Mouse (Mus musculus) fat pad, adult 2 months (tissue): Measurements from ENCODE around the gene Lnp1.
A peak's percentile ranks its signal among the peaks of the same experiment; 100 is the strongest.
"Not testable (repeated sequence)": the region's sequence is repeated elsewhere in the genome, so short reads cannot be mapped to it uniquely, and the experiment has no call there.

Experiments
- DNase-seq: peaks from one replicate; pipeline ENCODE4 v3.0.0-alpha.2; 2011; ENCODE audit warnings: low read depth, low spot score; ENCODE audit errors: extremely low read depth

The Lnp1 gene

DNA sequence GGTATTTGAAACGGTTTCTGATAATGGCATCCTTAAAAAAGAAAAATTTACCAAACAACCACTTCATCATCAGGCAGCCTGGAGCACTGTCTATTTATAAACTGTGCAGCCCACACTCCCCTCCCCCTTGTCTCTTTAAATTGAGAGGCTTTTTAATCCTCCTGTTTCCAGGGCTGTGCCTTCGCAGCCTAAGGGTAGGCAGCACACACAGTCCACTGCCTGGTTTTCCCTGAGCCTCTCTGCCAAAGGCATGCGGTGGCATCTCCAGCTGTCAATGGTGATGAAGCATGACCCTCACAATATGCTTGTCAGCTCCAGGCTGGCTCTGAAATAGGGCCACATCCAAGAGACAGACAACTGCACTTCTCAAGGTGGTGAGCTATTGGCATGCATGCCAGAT lies at the start of gene Lnp1:
Gene Lnp1, minus strand, starts transcription at position 39 of the 400 bp plus-strand sequence.
- DNase-seq = no peak

DNA sequence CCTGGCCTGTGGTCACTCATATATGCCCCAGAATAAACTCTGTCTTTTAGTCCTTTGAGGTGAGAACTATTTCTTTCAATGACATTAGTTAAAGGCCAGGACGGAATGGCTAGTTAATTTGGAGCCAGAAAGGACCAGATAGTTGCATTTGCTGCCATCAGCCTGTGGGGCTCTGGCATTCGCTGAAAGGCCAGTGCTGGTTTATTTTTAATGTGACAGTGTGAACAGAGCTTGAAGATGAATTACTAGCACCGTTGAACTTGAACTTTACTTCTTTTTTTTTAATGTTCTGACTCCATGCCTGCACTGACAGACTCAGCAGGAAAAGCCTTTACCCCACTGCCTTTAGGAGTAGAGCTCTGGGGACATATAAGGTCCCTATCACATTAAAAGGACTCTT lies 46.8 kb upstream of the Lnp1 start:
- no peak for DNase-seq

DNA sequence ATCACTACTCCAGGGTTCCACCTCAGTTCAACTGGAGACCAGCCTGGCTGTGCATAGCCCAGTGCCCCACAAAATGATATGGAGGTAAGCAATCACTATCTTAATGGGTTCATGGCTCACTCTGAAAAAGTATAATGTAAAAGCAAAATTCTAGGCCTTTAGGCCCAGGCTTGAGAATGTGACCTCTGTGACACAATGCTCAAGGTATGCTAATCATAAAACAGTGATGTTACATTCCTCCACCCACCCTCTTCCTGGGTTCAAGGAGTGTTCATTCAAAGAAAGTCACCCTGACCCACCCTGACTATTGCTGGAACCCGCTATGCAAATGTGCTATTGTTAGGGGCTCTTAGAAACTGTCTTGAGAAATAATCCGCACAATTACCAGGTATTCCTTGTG lies 30.4 kb upstream of the Lnp1 start:
- DNase-seq = not testable (repeated sequence)

DNA sequence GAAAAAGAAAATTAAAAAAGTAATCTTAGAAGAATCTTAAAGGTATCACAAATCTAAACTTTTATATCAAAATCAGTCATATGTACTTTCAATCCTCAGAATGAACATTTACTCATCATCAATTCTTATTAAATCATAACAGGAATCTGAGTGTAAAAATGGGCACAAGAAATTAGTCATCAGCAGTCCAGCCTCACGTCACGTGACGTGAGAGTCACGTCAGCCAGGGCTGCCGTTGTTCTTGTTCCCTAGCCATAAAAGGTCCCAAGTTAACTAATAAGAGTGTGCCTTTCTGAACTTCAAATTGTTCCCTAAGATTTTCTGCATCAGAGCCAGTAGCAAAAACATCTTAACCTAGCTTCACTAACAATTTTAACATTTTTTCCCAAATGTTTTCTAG lies 21.2 kb upstream of the Lnp1 start:
- DNase-seq = no peak

DNA sequence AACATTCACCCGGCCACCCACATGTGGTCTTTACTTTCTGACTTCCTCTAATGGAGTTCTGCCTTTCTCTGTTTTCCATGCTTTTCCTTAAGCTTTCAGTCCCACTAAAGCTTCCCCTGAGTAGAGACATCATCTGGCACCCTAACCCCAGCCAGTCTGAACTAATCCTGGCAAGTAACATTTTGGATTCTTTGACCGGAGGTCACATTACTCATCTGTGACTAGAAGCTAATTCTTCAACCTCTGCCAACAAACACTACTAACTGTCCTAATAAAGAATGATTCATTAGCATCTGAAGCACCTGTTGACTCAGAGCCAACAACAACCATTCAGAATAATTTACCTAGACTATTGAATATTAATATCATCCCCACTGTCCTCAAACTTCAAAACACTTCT lies 14.5 kb upstream of the Lnp1 start:
- DNase-seq = peak; percentile 90

DNA sequence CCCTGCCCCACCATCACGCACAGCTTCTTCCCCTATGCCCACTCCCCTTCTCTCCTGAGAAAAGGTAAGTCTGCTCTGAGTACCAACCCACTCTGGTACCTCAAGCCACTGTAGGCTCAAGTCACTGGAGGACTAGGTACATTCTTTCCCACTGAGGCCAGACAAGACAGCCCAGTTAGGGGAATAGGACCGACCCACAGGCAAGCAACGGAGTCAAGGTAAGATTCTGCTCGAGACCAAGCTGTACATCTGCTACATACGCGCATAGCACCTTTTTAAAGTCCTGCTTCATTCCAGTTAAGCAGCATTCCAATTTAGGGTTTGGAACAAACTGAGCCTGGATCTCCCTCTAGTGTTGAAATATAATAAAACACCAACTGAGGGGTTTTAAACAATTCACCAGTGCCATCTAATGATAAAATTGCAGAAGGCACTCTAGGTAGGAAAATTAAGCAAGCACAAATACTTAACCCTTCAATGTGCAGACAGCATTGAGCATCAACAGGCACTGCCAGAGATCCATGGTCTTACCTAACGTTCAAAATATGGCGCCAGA lies 7.7 kb downstream of the Lnp1 start:
- DNase-seq = no peak

DNA sequence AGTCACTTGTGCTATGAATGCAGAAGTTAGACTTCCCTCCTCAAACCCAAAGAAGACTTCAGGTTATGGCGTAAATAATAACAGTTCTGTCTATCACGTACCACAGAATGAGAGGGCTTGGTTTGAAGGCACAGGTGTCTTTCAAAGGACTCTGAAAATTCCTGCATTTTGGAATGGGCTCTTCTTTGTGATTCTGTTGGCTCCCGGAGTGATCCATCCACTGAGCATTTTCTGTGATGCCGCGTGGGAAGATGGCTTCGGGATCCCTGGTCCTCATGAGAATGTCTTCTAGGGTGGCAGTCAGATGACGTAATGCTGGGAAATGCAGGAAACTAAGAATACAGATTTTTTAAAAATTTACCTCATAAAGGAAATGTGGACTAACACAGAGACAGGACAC lies 10.6 kb downstream of the Lnp1 start:
- no peak for DNase-seq

DNA sequence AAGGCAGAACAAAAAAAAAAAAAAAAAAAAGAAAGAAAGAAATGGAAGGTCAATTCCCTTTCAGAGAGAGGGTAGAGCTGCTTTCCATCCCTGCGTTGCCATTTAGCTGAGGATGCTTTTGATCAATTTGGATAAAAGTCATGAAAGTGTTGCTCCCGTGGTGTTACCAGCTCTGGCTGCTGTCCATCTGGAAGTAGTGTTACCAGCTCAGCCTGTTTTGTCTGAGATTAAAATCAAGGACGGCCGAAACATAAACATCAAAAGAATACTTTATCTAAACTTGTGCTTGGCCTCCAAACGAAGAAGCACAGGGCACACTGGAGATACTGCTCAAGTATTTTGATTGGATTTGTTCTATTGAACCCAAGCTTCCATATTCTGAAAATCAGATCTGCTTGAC lies 18.9 kb downstream of the Lnp1 start:
- no peak for DNase-seq

DNA sequence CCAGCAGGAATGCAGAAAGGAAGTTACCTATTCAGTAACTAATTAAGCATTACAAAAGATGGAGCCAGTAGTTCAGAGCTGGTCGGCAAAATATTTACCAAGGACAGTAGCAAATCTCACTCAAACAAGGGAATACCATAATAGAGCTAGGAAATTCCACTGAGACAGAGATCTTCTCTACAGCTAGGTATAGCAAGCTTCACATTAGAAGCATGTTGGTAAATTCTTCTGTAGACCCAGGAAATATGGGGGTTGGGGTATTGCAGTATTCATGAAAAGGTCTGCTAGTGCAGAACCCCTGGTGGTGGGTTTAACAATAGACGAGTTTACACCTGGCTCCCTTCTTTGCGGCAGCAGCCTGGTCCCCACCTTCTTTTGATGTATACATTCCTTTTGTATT lies 25.7 kb downstream of the Lnp1 start:
- DNase-seq = not testable (repeated sequence)

DNA sequence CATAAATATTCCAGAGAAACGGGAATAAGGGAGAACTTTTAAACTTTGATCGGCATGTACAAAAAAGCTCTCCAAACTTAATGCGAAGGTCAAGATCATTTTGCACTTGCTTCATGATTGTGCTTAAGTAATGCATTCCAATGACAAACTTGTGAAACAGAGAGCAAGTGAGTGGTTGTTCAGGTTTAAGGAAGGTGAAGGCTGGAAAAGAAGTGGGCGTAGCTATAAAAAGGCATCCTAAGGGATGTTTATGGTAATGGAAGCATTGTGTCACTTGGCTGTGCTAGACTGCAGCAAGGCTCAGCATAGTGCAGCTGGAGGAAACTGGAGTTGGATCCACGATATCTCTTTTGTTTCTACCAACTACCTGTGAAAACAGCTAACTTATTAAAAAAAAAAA lies 36.3 kb downstream of the Lnp1 start:
- peak; percentile 95 for DNase-seq

DNA sequence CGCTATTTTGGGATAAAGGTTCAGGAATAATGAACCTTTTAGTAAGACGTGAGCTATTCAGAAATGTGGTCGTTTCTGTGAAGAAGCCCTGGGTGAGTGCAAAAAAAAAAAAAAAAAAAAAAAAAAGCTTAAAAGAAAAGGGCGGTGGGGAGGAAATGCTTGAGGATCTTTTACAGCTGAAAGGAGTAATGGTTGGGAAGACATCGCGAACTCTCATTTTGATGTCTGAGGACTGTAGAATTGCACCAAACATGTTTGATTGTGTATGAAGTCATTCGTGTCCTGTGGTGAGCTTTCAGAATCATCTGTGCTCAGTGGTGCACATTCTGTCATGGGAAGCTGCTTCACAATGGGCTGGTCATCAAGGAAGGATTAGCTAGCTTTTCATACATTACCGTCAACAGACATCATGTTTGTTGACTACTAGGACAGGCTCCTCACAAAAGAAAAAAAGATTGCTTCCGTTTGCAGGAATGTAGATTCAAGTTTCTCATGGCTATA lies 41.2 kb downstream of the Lnp1 start:
- no peak for DNase-seq

DNA sequence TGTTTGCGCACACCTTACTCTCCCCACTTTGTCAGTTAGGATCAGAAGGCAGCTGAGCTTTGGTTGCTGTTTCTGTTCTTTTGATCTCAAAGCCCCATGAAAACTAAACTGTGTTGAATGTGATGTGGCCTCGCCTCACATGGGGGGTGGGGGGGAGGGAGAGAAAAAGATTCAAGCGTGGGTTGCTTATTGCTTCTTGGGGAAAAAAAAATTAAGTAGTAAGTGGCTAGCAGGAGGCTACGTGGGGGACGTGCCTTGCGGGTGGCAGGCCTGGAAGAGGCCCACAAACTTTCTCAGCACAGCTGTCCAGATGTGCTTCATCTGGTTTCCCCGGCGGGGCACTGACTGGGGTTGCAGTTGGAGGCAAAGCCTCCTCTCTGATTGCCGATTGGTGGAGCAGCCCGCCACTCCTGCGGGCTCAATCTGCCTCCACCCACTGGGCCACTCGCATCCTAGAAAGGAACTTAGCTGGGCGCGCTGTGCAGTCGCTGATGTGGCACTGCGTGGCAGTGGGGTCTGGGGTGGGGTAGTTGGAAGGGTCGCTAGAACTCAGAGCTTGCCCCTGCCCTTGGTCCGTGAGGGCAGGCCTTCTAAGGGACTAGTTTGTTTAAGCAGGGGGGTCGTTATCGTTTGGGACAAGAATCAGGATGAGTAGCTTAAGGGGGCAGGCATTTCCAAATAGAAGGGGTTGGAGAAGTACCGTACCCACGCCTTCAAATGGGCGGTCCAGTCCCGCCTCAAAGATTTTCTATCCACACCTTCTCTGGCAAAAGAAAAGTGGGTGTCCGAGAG lies 41.8 kb downstream of the Lnp1 start, which contains the start of gene Tmem45a:
Gene Tmem45a, minus strand, starts transcription at position 343 of the 792 bp plus-strand sequence.
- no peak for DNase-seq

DNA sequence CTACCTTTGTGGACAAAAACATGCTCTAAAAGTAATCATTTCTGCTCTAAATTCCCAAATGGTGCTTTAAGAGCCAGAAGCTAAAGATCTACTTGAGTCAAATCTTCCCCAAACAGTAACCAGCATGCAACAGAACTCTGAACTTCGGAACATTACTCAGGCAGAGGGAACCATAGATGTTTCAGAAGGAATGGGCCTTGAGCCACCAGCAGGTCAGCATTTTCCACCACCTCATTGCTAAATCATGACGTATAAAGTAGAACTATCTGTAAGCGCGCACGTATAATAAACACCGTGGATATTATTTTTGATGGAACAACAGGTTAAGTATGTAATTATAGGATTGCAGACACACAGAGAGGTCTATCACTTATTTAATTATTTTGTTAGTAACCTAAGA lies 43.0 kb downstream of the Lnp1 start:
- DNase-seq = no peak

DNA sequence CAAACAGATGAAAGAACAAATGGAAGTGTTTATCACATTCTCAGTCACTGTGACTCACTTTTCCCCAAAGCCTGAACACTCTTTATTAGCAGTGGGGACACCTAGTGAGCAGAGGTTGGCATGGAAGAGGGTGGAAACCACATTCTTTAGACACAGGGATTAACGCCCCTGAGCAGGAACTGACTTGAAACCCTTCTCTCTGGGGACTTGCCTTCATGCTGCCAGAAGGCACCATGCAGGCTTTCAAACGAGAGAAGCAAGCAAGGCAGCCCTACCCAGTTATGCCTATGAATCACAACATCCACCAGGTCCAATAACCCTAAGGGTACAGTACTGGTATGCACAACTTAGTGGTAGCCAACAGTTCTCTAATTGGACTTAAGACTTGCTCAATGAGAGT lies 54.5 kb downstream of the Lnp1 start:
- peak; percentile 84 for DNase-seq

DNA sequence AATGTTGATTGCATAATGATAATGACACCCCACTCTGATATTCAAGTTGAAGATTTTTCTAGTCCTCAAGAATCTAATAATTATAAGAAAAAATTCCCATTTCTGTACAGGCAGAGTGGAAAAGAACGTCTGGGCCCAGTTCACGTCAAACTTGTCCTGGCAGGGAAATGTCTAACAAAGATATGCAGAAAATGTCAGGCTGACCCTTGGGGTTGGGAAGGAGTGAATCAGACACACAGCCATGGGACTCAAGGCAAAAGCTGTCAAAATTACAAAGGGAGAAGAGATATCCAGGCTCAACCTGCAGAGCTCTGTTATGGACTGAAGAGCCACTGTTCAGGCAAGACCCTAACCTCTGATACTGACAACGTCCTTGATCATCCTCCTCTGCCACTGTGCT lies 57.4 kb downstream of the Lnp1 start:
- DNase-seq = no peak

DNA sequence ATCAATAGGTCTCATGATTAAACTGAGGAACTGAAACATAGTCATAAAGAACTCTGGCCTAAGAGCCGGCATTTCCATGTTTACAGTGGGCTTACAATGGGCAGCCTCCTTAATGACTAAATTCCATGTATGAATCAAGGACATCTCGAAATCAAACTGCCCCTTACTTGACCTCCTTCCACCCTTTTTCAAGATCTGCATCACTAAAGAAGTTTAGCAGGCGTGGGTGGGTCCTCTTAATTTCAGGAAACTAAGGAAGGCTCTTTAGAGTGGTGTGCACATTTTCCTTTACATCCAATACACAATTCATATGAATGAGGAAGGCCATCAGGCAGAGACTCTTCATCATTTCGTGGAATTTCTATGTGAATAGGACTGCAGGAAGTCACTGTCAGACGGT lies 59.5 kb downstream of the Lnp1 start:
- no peak for DNase-seq

DNA sequence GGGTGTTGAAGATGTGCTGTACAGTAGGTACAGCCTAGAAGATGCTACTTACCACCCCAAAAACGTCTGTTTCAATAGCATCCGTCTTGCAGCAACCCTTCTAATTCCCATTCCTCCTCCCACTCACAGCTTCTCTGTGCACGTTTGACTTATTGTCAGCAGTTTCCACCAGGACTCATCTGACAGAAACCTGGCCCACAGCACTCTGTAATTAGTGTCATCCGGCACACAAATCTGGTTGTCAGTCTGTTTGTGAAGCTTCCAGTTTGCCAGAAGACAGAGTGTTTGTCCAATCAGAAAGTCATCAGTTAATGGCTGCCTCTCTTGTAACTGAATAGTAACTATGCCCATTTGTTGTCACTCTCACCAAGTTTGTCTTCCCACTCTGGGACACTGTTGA lies 60.3 kb downstream of the Lnp1 start:
- no peak for DNase-seq
